19 mouse cellular contexts compared by ENCODE assay signal in genomic region chr4:59277958-59278357, GRCm38 (mm10).
"Had no signal": no experiment of that assay in that cellular context is flagged by ENCODE, and none has a peak within 500 bp of the region (broad histone marks: within the 10 kb centered on the region; RNA-seq: fewer than 3 reads in every experiment).

No protein-coding gene starts in this region.

- H3K9ac ChIP-seq: kidney, embryonic 15.5 days; limb, embryonic 13.5 days; lung, embryonic 15.5 days; midbrain, embryonic 12.5 days; midbrain, embryonic 15.5 days; neural tube, embryonic 12.5 days; neural tube, embryonic 15.5 days had no signal

- H3K36me3 ChIP-seq: kidney, embryonic 15.5 days; limb, embryonic 10.5 days; limb, embryonic 13.5 days; lung, embryonic 15.5 days; midbrain, embryonic 12.5 days; midbrain, embryonic 15.5 days; neural tube, embryonic 12.5 days; neural tube, embryonic 15.5 days had no signal

- H3K27me3 ChIP-seq: kidney, embryonic 15.5 days; limb, embryonic 13.5 days; lung, embryonic 15.5 days; megakaryocyte, embryonic 14.5 days; midbrain, embryonic 12.5 days; midbrain, embryonic 15.5 days; neural tube, embryonic 12.5 days; neural tube, embryonic 15.5 days had no signal

- DNase-seq: kidney, adult 2 months; kidney, postnatal 10 days; kidney, postnatal 36 days; layer of hippocampus, postnatal 36 days; lung, adult 18-20 months; right cerebral cortex, adult 18-20 months; right cerebral cortex, postnatal 14 days; right cerebral cortex, postnatal 4 days had no signal

- H3K4me2 ChIP-seq: kidney, embryonic 15.5 days; limb, embryonic 13.5 days; lung, embryonic 15.5 days; midbrain, embryonic 12.5 days; midbrain, embryonic 15.5 days; neural tube, embryonic 12.5 days; neural tube, embryonic 15.5 days had no signal

- H3K27ac ChIP-seq: kidney, embryonic 15.5 days; left cerebral cortex, adult 2 months; limb, embryonic 10.5 days; limb, embryonic 13.5 days; lung, embryonic 15.5 days; midbrain, embryonic 12.5 days; midbrain, embryonic 15.5 days; neural tube, embryonic 12.5 days; neural tube, embryonic 15.5 days had no signal

- H3K9me3 ChIP-seq: kidney, embryonic 15.5 days; limb, embryonic 10.5 days; limb, embryonic 13.5 days; lung, embryonic 15.5 days; megakaryocyte, embryonic 14.5 days; midbrain, embryonic 12.5 days; midbrain, embryonic 15.5 days; neural tube, embryonic 12.5 days; neural tube, embryonic 15.5 days had no signal

- H3K4me1 ChIP-seq: kidney, embryonic 15.5 days; limb, embryonic 10.5 days; midbrain, embryonic 15.5 days; neural tube, embryonic 12.5 days; neural tube, embryonic 15.5 days had no signal

- H3K4me3 ChIP-seq: kidney, embryonic 15.5 days; left cerebral cortex, adult 2 months; limb, embryonic 10.5 days; limb, embryonic 13.5 days; lung, embryonic 15.5 days; megakaryocyte, embryonic 14.5 days; midbrain, embryonic 12.5 days; midbrain, embryonic 15.5 days; neural tube, embryonic 12.5 days; neural tube, embryonic 15.5 days had no signal

- ATAC-seq: intestine, postnatal 0 days; midbrain, embryonic 15.5 days had no signal
